Mouse (Mus musculus): ENCODE measurements around the gene Ccdc122. TPM values are rescaled to one million over a fixed set of nuclear protein-coding genes. Genes with fewer than 3 reads are reported as not detected.
A peak's percentile ranks its signal among the peaks of the same experiment; 100 is the strongest.
"Not testable (repeated sequence)": the region's sequence is repeated elsewhere in the genome, so short reads cannot be mapped to it uniquely, and the experiment has no call there.

Ccdc122 gene
- 1 to 10 TPM; 6.1 to 6.7 TPM for total RNA-seq (2021)
- polyA plus RNA-seq (2012; rRNA removed) = 2.6 and 4.9 TPM in 2 replicates
- long read RNA-seq, partial matches to known transcripts = 2 of 5 reads
- long read RNA-seq, other reads (novel, unspliced or antisense) = 0 of 5 reads

DNA sequence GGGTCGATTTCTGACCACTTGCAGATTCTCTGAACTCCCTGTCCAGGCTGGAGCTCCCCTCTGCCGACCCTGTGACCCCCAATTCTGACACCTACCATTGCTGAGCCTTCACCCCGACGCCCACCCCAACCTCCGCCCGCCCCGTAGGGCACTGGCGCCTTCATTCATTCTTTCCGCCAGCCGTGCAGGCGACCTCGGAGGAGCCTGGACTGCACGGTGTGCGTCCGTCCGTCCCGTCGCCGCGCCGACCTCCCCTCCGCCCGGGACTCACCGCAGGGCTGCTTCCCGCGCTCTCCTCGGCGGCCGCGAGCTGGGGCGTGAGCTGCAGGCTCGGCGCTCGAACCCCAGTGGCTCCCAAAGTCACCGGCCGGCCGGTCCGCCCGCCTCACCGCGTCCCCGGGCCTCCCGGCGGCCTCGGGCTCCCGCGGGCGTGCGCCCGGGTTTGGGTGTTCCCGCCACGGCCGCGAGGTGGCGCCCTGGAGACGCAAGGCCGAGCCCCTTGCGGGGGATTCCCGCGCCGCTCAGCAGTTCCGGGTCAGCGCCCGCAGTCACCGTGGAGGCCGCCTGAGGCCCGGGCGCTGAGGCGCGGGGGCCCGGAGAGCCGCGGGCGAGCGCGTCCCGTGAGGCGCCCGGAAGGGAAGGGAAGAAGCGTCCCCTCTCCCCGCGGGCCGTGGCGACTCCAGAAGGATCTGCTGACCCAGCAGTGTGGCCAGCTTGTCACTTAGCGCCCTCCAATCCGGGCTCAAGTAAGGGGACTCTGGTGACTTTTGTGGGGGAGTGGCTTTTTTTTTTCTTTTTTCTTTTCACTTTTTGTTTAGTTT lies at the start of gene Ccdc122, which contains the start of gene Lacc1:
Ccdc122 (plus strand) TSS at position 547 of the 821 bp plus-strand sequence.
Lacc1 (minus strand) TSS at position 679 of the 821 bp plus-strand sequence.
- DNase-seq = peak; percentile 92

DNA sequence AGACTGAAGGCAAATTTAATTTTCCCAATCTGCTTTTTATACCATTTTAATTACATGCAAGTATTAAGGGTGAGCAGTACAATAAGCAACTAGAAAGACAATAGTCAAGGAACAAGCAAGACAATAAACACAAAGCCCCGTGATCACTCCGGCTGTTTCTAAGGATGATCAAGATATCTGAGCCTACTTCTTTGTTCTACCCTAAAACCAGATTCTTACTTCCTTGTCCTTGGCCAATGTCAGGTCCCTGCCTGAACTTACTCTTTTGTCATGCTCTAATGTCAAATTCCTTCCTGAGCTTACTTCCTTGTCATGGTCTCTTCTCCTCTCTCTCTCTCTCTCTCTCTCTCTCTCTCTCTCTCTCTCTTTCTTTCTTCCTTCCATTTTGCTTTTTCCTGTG lies 46.2 kb upstream of the Ccdc122 start:
- not testable (repeated sequence) for DNase-seq

DNA sequence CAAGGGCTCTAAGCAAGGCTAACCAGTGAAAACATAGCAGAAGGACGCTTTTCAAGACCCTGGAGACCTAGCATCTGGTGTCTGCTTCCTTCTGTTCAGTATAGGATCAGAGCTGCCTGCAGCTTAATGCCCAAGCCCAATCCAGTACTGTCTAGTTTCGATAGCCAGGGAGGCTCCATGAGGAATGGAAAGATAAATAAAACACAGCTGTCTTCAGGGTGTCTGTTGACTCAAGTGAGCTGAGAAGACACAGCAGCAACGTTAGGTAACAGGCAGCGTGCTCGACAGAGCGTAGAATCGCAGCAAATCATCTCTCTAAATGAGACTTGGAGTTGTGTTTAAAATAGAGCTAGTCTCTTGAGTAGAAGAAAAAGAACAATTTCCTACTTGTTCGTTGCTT lies 31.8 kb upstream of the Ccdc122 start:
- no peak for DNase-seq

DNA sequence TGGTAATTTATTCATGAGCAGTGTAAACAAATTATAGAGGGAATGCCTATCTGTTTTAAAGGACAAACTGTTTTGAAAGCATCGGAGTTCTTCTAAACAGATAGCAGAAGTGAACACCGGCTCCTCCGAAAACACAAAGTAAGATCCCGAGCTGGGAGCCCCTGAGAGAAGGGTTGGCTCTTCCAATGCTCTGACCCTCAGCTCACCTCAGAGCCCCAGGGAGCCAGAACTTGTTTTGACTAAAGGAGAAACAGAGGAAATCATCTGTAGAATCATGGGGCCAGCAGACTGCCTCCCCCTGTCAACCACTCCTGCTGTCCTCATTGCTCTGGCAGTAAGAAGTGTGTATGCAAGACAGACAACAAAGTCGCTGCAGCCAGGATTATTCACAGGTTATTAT lies 31.0 kb upstream of the Ccdc122 start:
- no peak for DNase-seq

DNA sequence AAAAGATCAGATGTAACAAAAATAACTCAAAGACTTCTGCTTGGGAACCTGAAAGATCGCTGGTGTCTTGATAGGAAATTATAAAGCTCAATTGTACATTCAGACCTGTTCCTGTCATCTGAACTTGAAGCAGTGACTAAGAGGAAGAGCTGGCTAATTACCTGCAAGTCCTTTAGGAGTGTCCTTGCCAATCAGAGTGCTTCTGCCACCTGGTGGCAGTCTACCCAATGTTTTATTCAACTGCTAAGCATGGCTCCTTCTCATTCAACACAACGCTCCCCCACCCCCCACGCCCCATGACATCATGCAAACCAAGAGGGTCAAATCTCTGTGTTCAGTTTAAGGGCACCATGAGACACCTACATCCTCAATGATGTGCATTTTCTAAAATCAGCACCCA lies 28.3 kb upstream of the Ccdc122 start:
- DNase-seq = peak; percentile 84

DNA sequence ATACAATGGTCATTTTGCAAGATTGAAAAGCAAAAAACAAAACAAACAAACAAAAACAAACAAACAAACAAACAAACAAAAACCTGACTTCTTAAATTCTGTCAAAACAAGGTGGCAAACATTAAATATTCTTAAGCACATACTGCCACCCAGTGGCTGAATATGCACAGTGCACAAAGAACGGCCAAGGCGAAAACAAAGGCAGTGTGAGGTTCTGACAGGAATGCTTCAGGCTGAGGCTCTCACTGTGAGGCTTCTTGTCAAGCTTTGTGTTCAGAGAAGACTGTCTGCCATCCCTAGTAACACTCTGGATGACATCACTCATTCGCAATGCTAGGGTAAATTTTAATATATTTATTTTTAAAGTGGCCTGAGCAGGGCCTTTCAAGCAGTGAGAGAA lies 24.8 kb upstream of the Ccdc122 start:
- peak; percentile 62 for DNase-seq

DNA sequence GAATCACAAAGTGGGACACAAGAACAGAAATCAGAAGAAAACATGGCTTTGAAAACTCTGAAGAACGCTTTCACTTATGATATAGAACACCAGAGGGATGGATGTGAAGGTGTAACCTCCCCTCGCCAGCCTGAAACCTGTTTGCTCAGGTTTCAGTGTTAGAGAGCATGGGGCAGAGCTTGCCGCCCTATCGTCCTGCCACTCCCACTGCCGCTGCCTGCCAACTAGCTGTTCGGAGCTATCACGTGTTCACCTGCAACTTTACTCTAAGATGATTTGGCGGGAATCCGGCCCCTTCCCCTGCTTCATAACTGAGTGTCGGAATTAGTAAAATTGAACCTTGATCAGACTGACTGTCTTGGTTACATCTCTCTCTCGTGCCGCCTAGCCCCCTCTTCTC lies 19.8 kb upstream of the Ccdc122 start:
- not testable (repeated sequence) for DNase-seq

DNA sequence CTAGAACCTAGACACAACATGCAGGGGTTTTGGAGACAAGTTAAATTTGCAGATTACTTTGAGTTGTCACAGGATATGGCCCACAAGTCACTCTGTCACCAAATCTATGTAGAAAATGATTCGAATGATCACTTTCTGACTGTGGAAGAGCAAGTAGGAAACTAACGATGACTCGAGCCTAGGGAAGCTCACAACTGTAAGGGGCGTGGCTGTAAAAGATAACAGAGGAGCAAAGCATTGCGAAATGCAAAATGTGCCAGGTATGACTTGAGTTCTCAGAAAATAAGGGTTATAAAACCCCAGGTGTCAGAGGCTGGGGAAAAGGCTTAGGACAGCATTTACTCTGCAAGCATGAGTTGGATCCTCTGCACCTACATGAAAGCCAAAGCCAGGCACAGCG lies 19.4 kb upstream of the Ccdc122 start:
- no peak for DNase-seq

DNA sequence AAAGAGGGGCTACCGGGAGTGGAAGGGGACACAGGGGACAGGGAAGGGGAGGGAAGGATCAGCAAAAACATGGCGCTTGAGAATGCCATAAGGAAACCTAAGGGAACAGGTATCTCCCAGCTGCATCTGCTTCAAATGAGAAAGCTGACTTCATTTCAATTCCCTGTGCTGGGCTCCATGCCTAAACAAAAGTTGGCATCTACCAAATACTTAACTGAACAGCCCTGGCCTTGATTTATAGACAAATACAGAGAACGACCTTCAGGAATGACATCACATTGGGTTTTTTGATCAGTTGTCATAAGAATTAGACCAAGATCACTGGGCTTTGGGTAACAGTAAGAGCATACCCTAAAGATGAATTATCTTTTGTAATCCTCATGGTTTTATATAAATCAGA lies 12.1 kb upstream of the Ccdc122 start:
- DNase-seq = peak; percentile 58

DNA sequence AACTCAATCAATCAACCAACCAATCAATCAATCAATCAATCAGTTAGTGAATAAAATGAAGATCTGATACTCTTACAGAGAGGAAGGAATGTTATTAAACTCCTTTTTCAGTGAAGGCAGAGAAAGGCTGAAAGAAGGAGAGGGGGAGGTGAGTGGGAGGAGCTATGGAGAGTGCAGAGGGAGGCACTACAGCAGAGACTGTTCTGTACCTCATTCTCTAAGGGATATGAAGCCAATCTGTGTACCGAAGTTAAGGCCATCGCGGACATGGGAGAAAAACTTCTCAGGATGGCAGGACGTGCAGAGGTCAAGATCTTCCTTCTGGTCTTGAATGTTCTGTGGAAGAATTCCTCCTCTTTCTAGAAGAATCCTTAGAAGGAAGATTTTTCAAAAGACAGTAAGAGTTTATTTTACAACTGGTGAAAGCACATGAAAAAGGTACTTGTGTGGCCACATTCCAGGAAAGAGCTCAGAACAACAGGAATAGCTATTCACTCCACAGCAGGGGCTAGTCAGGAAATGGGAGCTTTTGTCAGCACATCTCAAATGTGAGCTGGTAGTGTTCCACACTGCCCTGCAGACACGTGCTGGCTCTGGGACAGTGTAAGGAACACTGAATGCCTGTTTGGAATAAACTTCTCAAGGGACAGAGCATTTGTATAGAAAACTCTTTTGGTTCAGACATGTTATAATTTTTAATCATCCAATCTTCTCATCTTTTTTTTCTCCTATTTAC lies 7.1 kb upstream of the Ccdc122 start:
- no peak for DNase-seq

DNA sequence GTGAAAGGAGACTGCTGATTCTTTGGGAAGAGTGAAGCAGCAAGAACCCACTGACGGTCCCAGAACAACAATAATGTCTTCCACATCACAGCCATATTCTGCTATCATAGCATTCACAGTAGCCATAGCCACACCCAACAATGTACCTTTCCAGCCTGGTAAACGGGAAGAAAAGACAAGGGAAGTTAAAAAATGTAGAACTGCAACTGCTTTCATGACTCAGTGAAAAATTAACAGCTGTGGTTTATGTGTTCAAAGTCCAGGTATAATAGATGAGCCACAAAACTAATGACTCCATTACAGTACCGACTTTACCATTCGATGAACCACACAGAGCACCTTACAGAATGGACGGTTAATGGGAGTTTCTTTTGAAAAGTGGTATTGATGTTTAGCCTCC lies 5.8 kb upstream of the Ccdc122 start:
- DNase-seq = no peak

DNA sequence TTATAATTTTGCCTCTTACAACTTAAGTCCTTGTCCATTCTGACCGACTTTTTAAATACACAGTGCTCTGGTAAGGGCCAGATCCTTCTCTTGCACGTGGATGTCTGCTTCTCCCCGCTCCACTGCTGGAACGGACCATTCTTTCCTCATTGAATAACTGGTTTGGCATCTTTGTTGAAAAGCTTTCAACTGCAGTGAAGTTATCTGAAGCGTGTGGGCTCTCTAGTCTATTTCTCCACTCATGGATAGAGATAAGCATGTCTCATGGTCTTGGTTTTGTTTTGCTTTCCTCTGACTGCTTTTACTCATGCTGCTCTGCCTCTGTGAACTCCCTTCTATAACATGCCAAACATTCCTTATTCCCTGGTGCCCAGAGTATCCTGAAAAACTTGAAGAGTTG lies 4.1 kb upstream of the Ccdc122 start:
- no peak for DNase-seq

DNA sequence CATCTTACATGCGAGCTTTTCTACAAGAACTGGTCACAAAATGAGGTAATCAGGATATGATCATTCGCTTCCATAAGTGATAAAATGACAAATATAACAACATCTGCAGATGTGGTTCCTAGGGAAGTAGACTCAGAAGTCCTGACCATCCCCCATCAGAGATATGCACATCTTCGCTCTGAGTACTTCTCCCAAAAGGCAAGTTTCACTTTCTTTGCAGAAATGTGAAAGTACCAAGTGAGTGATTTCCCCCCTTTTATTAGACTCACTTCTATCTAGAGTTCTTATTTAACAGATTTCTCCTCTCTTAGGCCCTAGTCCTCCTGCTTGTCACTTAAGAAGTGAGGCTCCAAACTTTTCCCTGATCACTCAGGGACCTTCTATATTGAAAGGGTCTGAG lies 3.2 kb upstream of the Ccdc122 start:
- no peak for DNase-seq

DNA sequence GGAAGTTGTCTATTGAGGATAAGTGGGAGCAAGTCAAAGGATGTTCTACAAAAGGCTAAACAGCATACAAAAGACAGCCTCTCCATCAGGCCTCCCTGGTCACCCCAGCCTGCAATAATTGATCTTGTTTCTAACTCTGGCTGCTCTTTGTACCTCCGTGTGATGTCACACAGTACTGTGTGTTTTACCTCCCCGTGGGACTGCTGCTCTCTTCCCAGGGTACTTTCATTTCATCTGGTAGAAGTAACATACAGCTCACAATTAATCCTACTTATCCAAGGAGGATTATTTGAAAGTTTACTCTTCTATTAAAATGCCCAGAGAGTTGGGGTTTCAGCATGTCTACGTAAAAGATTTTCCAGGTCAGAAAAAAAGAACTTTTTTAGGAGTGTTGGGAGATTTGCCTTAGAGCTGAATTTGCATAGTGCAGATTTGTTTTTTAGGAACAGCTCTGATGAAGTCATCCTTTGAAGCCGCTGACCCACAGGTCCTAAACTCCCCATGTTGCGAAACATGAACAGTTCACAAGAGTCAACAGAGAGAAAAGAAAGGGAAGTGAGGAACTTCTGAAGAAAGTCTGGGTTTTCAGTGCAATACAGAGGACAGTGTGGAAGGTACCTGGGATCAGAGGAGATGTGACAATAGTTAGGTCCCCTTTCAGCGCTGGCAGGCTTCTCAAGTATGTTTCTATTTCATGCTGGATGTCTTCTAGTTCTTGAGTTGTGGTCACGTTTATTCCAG lies 2.2 kb upstream of the Ccdc122 start:
- DNase-seq = no peak

DNA sequence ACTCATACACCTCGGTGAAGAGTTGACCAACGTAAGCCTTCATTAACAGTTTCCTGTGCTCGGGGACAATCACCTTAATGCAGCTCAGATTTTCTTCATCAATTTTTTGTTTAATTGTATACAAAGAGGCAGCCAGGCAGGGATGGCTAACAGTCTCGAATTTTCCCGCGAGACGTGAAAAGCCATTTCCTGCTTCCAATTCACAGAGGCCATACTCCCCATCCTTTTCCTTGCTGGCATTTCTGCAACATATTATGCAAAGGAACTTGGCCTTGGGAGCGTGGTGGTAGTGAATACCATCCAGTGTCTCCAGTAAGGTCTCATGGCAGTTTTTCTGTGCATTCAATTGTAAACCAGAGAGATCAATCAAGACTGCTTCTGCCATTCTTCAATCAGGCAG lies 1.6 kb upstream of the Ccdc122 start:
- no peak for DNase-seq

DNA sequence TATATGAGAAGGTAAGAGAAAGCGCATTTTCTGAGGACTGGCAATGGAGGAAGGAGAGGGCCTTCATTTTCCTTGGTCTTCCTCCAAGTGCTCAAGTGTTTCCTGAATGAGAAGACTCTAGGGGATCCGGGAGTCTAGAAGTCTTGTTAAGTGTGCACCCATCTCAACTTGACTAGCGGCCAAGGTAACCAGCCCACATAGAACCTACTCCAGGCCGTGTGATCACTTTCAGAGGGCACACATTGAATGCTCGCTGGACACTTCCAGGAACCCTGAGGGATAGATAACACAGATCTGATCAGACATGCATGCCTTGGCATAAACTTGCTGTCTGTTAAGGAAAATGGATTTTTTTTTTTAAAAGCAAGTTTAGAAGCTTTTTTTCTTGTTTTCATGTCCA lies 758 bp downstream of the Ccdc122 start:
- DNase-seq = no peak

DNA sequence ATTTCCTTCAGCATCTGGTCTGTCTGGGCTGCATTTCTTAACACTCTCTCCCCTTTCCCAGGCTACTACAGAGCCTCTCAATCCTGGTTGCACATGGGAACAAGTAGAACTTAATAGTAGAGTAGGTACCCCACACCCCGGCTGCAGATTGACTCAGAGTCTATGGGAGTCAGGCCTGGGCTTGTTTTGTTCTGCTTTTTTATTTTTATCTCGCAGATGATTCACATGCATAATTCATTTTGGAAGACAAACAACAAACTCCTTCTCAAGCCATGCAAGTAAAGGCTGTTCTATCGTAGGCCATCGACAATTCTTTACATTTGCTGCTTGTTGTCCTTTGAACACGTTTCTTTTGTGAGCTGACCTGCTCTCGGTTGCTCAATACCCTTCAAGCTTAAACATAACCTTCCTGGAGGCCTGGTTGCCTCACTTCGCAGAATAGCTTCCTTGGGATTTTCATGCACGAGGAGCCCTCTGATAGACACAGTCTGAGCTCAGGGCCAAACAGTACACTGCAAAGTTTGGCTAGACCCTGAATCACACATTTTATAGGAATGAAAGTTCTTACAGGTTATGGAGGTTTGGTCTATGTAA lies 1.4 kb downstream of the Ccdc122 start:
- peak; percentile 53 for DNase-seq

DNA sequence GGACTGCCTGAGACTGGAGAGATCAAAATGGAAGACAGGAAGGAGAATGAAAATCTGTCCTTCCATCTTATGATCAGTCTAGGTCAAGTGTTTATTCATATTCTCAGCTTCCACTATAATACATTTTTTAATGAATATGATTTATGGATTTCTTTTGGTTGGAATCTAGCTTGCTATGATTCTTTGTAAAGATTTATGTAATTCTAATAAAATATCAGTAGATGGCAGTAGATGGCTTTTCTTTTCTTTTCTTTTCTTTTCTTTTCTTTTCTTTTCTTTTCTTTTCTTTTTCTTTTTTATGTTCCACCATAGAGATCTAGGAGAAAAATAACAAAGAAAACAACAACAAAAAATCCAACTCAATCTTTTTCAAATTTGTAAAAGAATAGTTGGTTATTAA lies 16.7 kb downstream of the Ccdc122 start:
- no peak for DNase-seq

DNA sequence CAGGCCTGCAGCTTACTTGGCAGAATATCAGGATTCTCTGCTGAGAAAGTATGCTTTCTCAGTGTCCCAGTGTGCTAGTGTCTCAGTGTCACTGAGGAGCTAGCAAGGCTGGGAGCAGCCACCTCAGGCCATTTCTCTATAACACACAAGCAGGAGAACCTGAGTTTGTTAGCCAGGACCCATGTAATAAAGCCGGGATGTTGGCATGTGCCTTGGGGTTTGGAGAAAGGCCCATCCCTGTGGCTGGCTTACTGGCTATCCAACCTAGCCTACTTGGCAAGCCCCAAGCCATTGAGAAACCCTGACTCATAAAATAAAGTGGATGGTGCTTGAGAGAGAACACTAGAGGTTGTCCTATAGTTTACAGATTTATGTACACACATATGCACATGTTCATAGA lies 32.8 kb downstream of the Ccdc122 start:
- peak; percentile 57 for DNase-seq

DNA sequence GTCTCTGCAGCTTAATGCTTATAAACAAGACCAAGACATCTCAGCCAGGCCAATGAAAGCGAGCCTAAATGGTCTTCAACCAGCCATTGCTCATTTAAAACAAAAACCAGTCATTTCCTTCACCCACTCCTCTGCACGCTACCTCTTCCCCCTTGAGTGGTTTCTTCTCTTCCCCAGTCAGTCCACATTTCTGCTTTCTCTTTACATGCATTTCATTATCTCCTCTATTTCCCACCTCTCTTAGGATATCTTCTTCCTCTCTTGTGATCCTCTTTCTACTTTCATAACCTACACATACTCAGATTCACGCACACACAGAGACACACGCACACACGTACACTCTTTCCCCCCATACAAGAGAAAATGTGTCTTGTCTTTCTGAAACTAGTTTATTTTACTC lies 44.7 kb downstream of the Ccdc122 start:
- no peak for DNase-seq

DNA sequence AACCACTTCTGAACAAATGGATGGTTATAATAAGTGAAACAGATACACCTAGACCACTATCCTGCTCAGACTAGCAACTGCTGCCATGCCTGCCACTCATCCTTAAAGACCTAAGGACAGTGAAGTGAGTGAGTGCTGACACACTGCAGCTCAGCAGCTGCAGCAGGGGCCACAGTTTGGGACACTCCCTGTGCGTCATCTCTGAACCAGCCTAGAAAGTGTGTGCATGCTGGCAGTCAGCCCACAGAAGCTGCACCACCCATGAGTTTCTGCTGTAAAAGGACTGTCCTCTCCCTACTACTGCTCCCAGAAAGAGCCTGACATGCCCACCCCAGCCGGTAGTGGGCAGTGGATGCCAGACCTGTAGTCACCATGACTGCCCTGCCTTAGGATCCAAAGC lies 63.7 kb downstream of the Ccdc122 start:
- peak; percentile 20 for DNase-seq

DNA sequence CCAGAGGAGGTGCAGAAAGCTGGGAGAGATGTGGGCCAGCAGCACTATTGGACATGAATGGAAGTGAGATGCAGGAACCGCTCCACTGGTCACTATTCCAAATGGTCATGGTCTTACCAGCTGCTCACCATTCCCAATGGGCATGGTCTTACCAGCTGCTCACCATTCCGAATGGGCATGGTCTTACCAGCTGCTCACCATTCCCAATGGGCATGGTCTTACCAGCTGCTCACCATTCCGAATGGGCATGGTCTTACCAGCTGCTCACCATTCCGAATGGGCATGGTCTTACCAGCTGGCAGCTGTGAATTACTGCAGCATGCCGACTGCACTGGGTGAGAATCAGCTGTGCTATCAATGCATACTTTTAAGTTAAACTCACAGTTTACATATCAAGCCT lies 74.0 kb downstream of the Ccdc122 start:
- DNase-seq = not testable (repeated sequence)
